Mouse (Mus musculus): Measurements from ENCODE around the gene Cinp. TPM values are rescaled to one million over a fixed set of nuclear protein-coding genes. Genes with fewer than 3 reads are reported as not detected.

The Cinp gene
- polyA plus RNA-seq, 1 experiment = 116 TPM

- TF ChIP-seq CTCF (IDR thresholded peaks at IDR 0.05; ENCODE audit: extremely low read depth, insufficient read depth, low read length) (0 out of 2 replicates have a peak, but pooled peaks have one; percentile 7), POLR2A (IDR thresholded peaks at IDR 0.05; ENCODE audit: extremely low read depth, insufficient read depth, low read length) (no peak)
- Histone ChIP-seq H3K27ac (ENCODE audit: insufficient read depth, low read length) (no peak overlapping the region), H3K4me3 (ENCODE audit: insufficient read depth, low read length) (no peak overlapping the region), H3K4me1 (ENCODE audit: control insufficient read depth, insufficient read depth, low read length) (peaks cover 11% of the 10 kb centered on the region; the same call in 1 of the 2 replicates)
Observed at GRCm38 (mm10) chr12:110903536-110903935, 14.6 kb upstream of the Cinp start.

GRCm38 (mm10) chr12:110902106-110902505 lies 13.2 kb upstream of the Cinp start:
- Histone ChIP-seq H3K4me3 (ENCODE audit: insufficient read depth, low read length) (no peak overlapping the region), H3K4me1 (ENCODE audit: control insufficient read depth, insufficient read depth, low read length) (peaks cover 2% of the 10 kb centered on the region; the same call in 1 of the 2 replicates), H3K27ac (ENCODE audit: insufficient read depth, low read length) (peak overlapping the region; percentile 81)
- TF ChIP-seq POLR2A (IDR thresholded peaks at IDR 0.05; ENCODE audit: extremely low read depth, insufficient read depth, low read length) = no peak
- no peak for TF ChIP-seq CTCF (IDR thresholded peaks at IDR 0.05; ENCODE audit: extremely low read depth, insufficient read depth, low read length)

GRCm38 (mm10) chr12:110891887-110892286 lies 2.9 kb upstream of the Cinp start:
- TF ChIP-seq POLR2A (IDR thresholded peaks at IDR 0.05; ENCODE audit: extremely low read depth, insufficient read depth, low read length) (no peak), CTCF (IDR thresholded peaks at IDR 0.05; ENCODE audit: extremely low read depth, insufficient read depth, low read length) (no peak)
- Histone ChIP-seq H3K4me3 (ENCODE audit: insufficient read depth, low read length) (no peak overlapping the region), H3K4me1 (ENCODE audit: control insufficient read depth, insufficient read depth, low read length) (peaks cover 3% of the 10 kb centered on the region), H3K27ac (ENCODE audit: insufficient read depth, low read length) (no peak overlapping the region)

DNA sequence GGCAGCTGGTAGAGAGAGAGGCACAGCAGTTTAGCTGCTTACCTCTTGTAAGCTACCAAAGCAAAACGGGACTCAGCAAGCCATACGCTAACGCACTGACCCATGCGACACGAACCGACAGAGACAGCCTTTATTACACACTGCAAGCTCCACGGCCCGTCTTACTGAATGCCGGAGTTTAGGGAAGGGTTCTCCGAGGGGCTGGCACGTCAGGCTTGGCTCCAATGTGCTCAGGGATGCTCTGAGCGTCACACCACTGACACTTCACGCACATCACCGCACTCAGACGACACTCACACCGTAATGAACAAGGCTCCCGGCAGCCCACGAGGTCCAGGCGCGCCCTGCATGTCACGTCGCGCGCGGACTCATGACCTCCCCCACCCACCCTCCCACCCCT lies 339 bp downstream of the Cinp start:
- H3K4me3 ChIP-seq (ENCODE audit: insufficient read depth, low read length) = peak overlapping the region; percentile 87
- H3K4me1 ChIP-seq (ENCODE audit: control insufficient read depth, insufficient read depth, low read length) = peaks cover 3% of the 10 kb centered on the region
- no peak overlapping the region for H3K27ac ChIP-seq (ENCODE audit: insufficient read depth, low read length)
- TF ChIP-seq POLR2A (IDR thresholded peaks at IDR 0.05; ENCODE audit: extremely low read depth, insufficient read depth, low read length) = peak; percentile 50; the same call in 1 of the 2 replicates
- TF ChIP-seq CTCF (IDR thresholded peaks at IDR 0.05; ENCODE audit: extremely low read depth, insufficient read depth, low read length) = no peak

- H3K27ac ChIP-seq (ENCODE audit: insufficient read depth, low read length) = no peak overlapping the region
- H3K4me3 ChIP-seq (ENCODE audit: insufficient read depth, low read length) = peak overlapping the region; percentile 87
- H3K4me1 ChIP-seq (ENCODE audit: control insufficient read depth, insufficient read depth, low read length) = peaks cover 2% of the 10 kb centered on the region
- TF ChIP-seq POLR2A (IDR thresholded peaks at IDR 0.05; ENCODE audit: extremely low read depth, insufficient read depth, low read length) = no peak
- no peak for TF ChIP-seq CTCF (IDR thresholded peaks at IDR 0.05; ENCODE audit: extremely low read depth, insufficient read depth, low read length)
Observed at GRCm38 (mm10) chr12:110888106-110888505, 839 bp downstream of the Cinp start.

DNA sequence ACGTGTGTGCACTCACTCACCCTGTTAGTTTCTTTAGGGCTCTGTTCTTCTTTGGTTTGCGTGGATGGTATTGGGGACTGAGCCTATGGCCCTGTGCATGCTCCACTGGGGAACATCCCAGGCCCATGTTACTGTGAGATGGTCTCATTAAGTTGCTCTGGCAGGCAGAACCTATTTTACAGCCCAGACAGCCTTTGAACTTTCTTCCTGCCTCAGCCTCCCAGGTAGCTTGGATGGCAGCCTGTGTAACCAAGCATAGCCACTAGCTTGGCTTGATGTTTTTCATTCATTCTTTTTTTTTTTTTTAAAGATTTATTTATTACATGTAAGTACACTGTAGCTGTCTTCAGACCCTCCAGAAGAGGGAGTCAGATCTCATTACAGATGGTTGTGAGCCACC lies 3.7 kb downstream of the Cinp start:
- TF ChIP-seq POLR2A (IDR thresholded peaks at IDR 0.05; ENCODE audit: extremely low read depth, insufficient read depth, low read length) (no peak), CTCF (IDR thresholded peaks at IDR 0.05; ENCODE audit: extremely low read depth, insufficient read depth, low read length) (no peak)
- no peak overlapping the region for H3K4me3 ChIP-seq (ENCODE audit: insufficient read depth, low read length)

DNA sequence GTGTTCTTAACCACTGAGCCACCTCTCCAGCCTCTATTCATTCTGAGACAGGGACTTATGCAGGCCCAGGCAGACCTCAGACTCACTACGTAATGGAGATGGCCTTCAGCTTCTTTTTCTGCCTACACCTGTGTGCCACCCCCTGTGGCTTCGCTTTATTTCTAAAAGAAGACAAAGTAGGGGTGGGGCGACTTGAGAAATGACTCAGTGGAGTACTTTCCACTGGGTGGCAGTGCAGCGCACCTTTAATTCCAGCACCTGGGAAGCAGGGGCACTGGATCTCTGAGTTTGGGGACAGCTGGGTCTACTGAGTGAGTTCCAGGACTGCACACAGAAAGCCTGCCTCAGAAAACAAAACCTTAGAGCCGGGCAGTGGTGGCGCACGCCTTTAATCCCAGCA lies 6.7 kb downstream of the Cinp start:
- Histone ChIP-seq H3K4me1 (ENCODE audit: control insufficient read depth, insufficient read depth, low read length) (no peaks in the 10 kb centered on the region), H3K27ac (ENCODE audit: insufficient read depth, low read length) (no peak overlapping the region), H3K4me3 (ENCODE audit: insufficient read depth, low read length) (no peak overlapping the region)
- TF ChIP-seq CTCF (IDR thresholded peaks at IDR 0.05; ENCODE audit: extremely low read depth, insufficient read depth, low read length) = peak; percentile 32; the same call in 1 of the 2 replicates
- no peak for TF ChIP-seq POLR2A (IDR thresholded peaks at IDR 0.05; ENCODE audit: extremely low read depth, insufficient read depth, low read length)

More for the DNA sequence above, 3.7 kb downstream of the Cinp start:
- Histone ChIP-seq H3K27ac (ENCODE audit: insufficient read depth, low read length) (no peak overlapping the region), H3K4me1 (ENCODE audit: control insufficient read depth, insufficient read depth, low read length) (peaks cover 1% of the 10 kb centered on the region)

DNA sequence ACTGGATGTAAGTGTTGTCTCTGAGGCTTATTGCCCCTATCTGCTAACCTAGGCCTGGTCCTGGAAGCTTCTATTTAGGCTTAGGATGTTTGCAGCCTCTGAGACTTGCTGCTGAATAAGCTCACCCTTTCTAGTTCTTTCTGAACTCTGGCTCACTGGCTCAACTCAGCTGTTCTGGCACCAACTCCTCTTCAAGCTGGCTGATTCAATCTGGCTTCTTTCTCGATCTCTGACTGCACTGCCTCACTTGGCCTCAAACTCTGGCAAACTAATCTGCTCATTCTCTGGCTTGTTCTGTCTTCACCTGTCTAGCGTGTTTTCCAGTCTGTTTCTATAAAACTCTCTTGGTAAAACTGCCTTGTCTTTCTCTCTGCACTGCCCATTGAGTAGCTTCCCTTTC lies 13.6 kb downstream of the Cinp start:
- TF ChIP-seq CTCF (IDR thresholded peaks at IDR 0.05; ENCODE audit: extremely low read depth, insufficient read depth, low read length) = no peak
- TF ChIP-seq POLR2A (IDR thresholded peaks at IDR 0.05; ENCODE audit: extremely low read depth, insufficient read depth, low read length) = no peak

GRCm38 (mm10) chr12:110871247-110871646 lies 17.7 kb downstream of the Cinp start:
- no peak overlapping the region for H3K27ac ChIP-seq (ENCODE audit: insufficient read depth, low read length)
- TF ChIP-seq POLR2A (IDR thresholded peaks at IDR 0.05; ENCODE audit: extremely low read depth, insufficient read depth, low read length) = no peak
- no peak for TF ChIP-seq CTCF (IDR thresholded peaks at IDR 0.05; ENCODE audit: extremely low read depth, insufficient read depth, low read length)
- H3K4me3 ChIP-seq (ENCODE audit: insufficient read depth, low read length) = no peak overlapping the region

More for the DNA sequence above, 13.6 kb downstream of the Cinp start:
- Histone ChIP-seq H3K27ac (ENCODE audit: insufficient read depth, low read length) (no peak overlapping the region), H3K4me3 (ENCODE audit: insufficient read depth, low read length) (no peak overlapping the region), H3K4me1 (ENCODE audit: control insufficient read depth, insufficient read depth, low read length) (no peaks in the 10 kb centered on the region)

GRCm38 (mm10) chr12:110870107-110870506 lies 18.8 kb downstream of the Cinp start:
- H3K27ac ChIP-seq (ENCODE audit: insufficient read depth, low read length) = no peak overlapping the region
- peaks cover 5% of the 10 kb centered on the region for H3K4me1 ChIP-seq (ENCODE audit: control insufficient read depth, insufficient read depth, low read length)
- TF ChIP-seq CTCF (IDR thresholded peaks at IDR 0.05; ENCODE audit: extremely low read depth, insufficient read depth, low read length) (no peak), POLR2A (IDR thresholded peaks at IDR 0.05; ENCODE audit: extremely low read depth, insufficient read depth, low read length) (no peak)
- no peak overlapping the region for H3K4me3 ChIP-seq (ENCODE audit: insufficient read depth, low read length)

More at GRCm38 (mm10) chr12:110871247-110871646, 17.7 kb downstream of the Cinp start:
- H3K4me1 ChIP-seq (ENCODE audit: control insufficient read depth, insufficient read depth, low read length) = peaks cover 2% of the 10 kb centered on the region
